Mouse (Mus musculus) lung, postnatal 4 days (tissue): ENCODE results near the gene Olfr805.

Experiments used
- DNase-seq, 2 experiments: peaks; one replicate each; pipeline ENCODE4 v3.0.0; 2021

Olfr805 gene

GRCm38 (mm10) chr10:129729275-129729674 lies at the start of gene Olfr805:
TSS of gene Olfr805 (minus strand) at chr10:129729375.
- no peak for DNase-seq

- no peak for DNase-seq
Measured at GRCm38 (mm10) chr10:129778123-129778522, 48.9 kb upstream of the Olfr805 start.

- no peak for DNase-seq
Measured at GRCm38 (mm10) chr10:129774338-129774737, 45.2 kb upstream of the Olfr805 start, which contains the start of gene Olfr809. TSS of gene Olfr809 (plus strand) at chr10:129774638.

- no peak for DNase-seq
Measured at GRCm38 (mm10) chr10:129765182-129765581, 36.0 kb upstream of the Olfr805 start, which contains the start of gene Olfr808. TSS of gene Olfr808 (plus strand) at chr10:129765482.

GRCm38 (mm10) chr10:129757693-129758092 lies 28.5 kb upstream of the Olfr805 start, which contains the start of gene Olfr807:
TSS of gene Olfr807 (minus strand) at chr10:129757793.
- DNase-seq: no peak

GRCm38 (mm10) chr10:129741821-129742220 lies 12.6 kb upstream of the Olfr805 start, which contains the start of gene Olfr806:
TSS of gene Olfr806 (minus strand) at chr10:129741921.
- no peak for DNase-seq

- no peak for DNase-seq
Measured at GRCm38 (mm10) chr10:129702910-129703309, 26.3 kb downstream of the Olfr805 start, which contains the start of gene Olfr804. TSS of gene Olfr804 (plus strand) at chr10:129703210.

- DNase-seq: no peak
Measured at GRCm38 (mm10) chr10:129694186-129694585, 35.0 kb downstream of the Olfr805 start, which contains the start of gene Olfr803. TSS of gene Olfr803 (minus strand) at chr10:129694286.

GRCm38 (mm10) chr10:129688069-129688468 lies 41.1 kb downstream of the Olfr805 start, which contains the start of gene Olfr802:
TSS of gene Olfr802 (minus strand) at chr10:129688169.
- DNase-seq: no peak

- DNase-seq: no peak
Measured at GRCm38 (mm10) chr10:129673765-129674164, 55.4 kb downstream of the Olfr805 start, which contains the start of gene Olfr801. TSS of gene Olfr801 (minus strand) at chr10:129673865.
